Mouse (Mus musculus) MEL (cell line): ENCODE data around the gene Tmem230. TPM values are rescaled to one million over a fixed set of nuclear protein-coding genes. Genes with fewer than 3 reads are reported as not detected.
A peak's percentile ranks its signal among the peaks of the same experiment; 100 is the strongest.

Experiments used
- DNase-seq: peaks from one replicate; pipeline ENCODE4 v3.0.0; 2011; ENCODE audit warnings: low read depth, low spot score
- H3K27ac ChIP-seq: 2 replicates; pipeline ENCODE4 v1.5.1; 2012; ENCODE audit warnings: low read depth, mild to moderate bottlenecking, control low read depth, low read length, moderate library complexity; ENCODE audit not compliant: control insufficient read depth
- H3K27me3 ChIP-seq, 2 experiments: fragments of 150-350 bp in 1 of 2; sonication (generic) in 1 of 2; 2 replicates each; pipeline ENCODE4 v1.6.1; 2012; ENCODE audit warnings: low read length in 2 of 2, mild to moderate bottlenecking in 2 of 2, improper control_type of control experiment in 1 of 2, moderate library complexity in 1 of 2; ENCODE audit not compliant: insufficient read depth in 2 of 2, control insufficient read depth in 1 of 2
- H3K36me3 ChIP-seq, 2 experiments: 2 replicates each; pipeline ENCODE4 v1.6.1; 2012 to 2014; ENCODE audit warnings: low read length in 2 of 2, improper control_type of control experiment in 1 of 2, inconsistent platforms in 1 of 2, mild to moderate bottlenecking in 1 of 2; ENCODE audit not compliant: insufficient read depth in 2 of 2, control insufficient read depth in 1 of 2
- H3K4me1 ChIP-seq, 2 experiments: fragments of 150-350 bp in 1 of 2; sonication (generic) in 1 of 2; 2 replicates each; pipeline ENCODE4 v1.6.1; 2012; ENCODE audit warnings: low read length in 2 of 2, improper control_type of control experiment in 1 of 2, mild to moderate bottlenecking in 1 of 2; ENCODE audit not compliant: insufficient read depth in 2 of 2, control insufficient read depth in 1 of 2
- H3K4me3 ChIP-seq, 2 experiments: fragments of 150-350 bp in 1 of 2; sonication (generic) in 1 of 2; 2 replicates each; pipeline ENCODE4 v1.5.1; 2012; ENCODE audit warnings: low read depth in 2 of 2, low read length in 2 of 2, mild to moderate bottlenecking in 2 of 2, moderate library complexity in 2 of 2, control low read depth in 1 of 2, improper control_type of control experiment in 1 of 2; ENCODE audit not compliant: control insufficient read depth in 1 of 2, insufficient read depth in 1 of 2
- H3K79me2 ChIP-seq: 2 replicates; pipeline ENCODE4 v1.6.1; 2012; ENCODE audit warnings: mild to moderate bottlenecking, low read length, moderate library complexity; ENCODE audit not compliant: control insufficient read depth, poor library complexity, insufficient read depth
- H3K9ac ChIP-seq: 2 replicates; pipeline ENCODE4 v1.6.1; 2012; ENCODE audit warnings: low read depth, mild to moderate bottlenecking, control low read depth, low read length, moderate library complexity; ENCODE audit not compliant: control insufficient read depth, poor library complexity, severe bottlenecking
- H3K9me3 ChIP-seq: fragments of 150-350 bp; sonication (generic); replicated peaks from 2 replicates; pipeline ENCODE4 v1.6.1; 2012; ENCODE audit warnings: mild to moderate bottlenecking, low read length, improper control_type of control experiment, moderate library complexity; ENCODE audit not compliant: insufficient read depth
- BHLHE40 ChIP-seq: IDR thresholded peaks from 2 replicates; pipeline ENCODE4 v1.6.1; 2012; ENCODE audit warnings: low read depth, mild to moderate bottlenecking, inconsistent platforms, low read length, improper control_type of control experiment, borderline replicate concordance
- CHD2 ChIP-seq: IDR thresholded peaks from 2 replicates; pipeline ENCODE4 v1.6.1; 2011; ENCODE audit warnings: low read length, improper control_type of control experiment
- EP300 ChIP-seq, 2 experiments: IDR thresholded peaks; 2 replicates each; pipeline ENCODE4 v1.6.1; 2011; ENCODE audit warnings: improper control_type of control experiment in 2 of 2, low read length in 2 of 2, low read depth in 1 of 2, mild to moderate bottlenecking in 1 of 2
- GATA1 ChIP-seq: IDR thresholded peaks from 2 replicates; pipeline ENCODE4 v1.6.1; 2011; ENCODE audit warnings: low read depth, low read length, improper control_type of control experiment
- JUND ChIP-seq: IDR thresholded peaks from 2 replicates; pipeline ENCODE4 v1.6.1; 2011; ENCODE audit warnings: low read depth, mild to moderate bottlenecking, improper control_type of control experiment, low read length
- MAZ ChIP-seq: IDR thresholded peaks from 2 replicates; pipeline ENCODE4 v1.6.1; 2012; ENCODE audit warnings: low read depth, mild to moderate bottlenecking, inconsistent platforms, low read length, improper control_type of control experiment
- MEF2A ChIP-seq: IDR thresholded peaks from 2 replicates; pipeline ENCODE4 v1.6.1; 2014; ENCODE audit warnings: low read depth, mild to moderate bottlenecking, inconsistent platforms, low read length, improper control_type of control experiment; ENCODE audit not compliant: poor library complexity, insufficient replicate concordance, severe bottlenecking; ENCODE audit errors: extremely low read depth
- MYB ChIP-seq: IDR thresholded peaks from 2 replicates; pipeline ENCODE4 v1.6.1; 2011; ENCODE audit warnings: mild to moderate bottlenecking, low read depth, low read length, improper control_type of control experiment
- MYC ChIP-seq: IDR thresholded peaks from 2 replicates; pipeline ENCODE4 v1.6.1; 2011; ENCODE audit warnings: low read depth, mild to moderate bottlenecking, low read length, improper control_type of control experiment, moderate library complexity
- POLR2AphosphoS2 ChIP-seq: IDR thresholded peaks from 2 replicates; pipeline ENCODE4 v1.6.1; 2011; ENCODE audit warnings: low read length, improper control_type of control experiment
- SMC3 ChIP-seq: IDR thresholded peaks from 2 replicates; pipeline ENCODE4 v1.6.1; 2011; ENCODE audit warnings: low read depth, low read length, improper control_type of control experiment
- TCF12 ChIP-seq: IDR thresholded peaks from 2 replicates; pipeline ENCODE4 v1.6.1; 2014; ENCODE audit warnings: low read depth, mild to moderate bottlenecking, inconsistent platforms, low read length, improper control_type of control experiment, moderate library complexity
- USF1 ChIP-seq: IDR thresholded peaks from 2 replicates; pipeline ENCODE4 v1.6.1; 2014; ENCODE audit warnings: low read depth, mild to moderate bottlenecking, inconsistent platforms, low read length, improper control_type of control experiment, moderate library complexity
- USF2 ChIP-seq, 2 experiments: IDR thresholded peaks; 2 replicates each; pipeline ENCODE4 v1.6.1; 2011 to 2012; ENCODE audit warnings: improper control_type of control experiment in 2 of 2, low read length in 2 of 2, borderline replicate concordance in 1 of 2, inconsistent platforms in 1 of 2, low read depth in 1 of 2, mild to moderate bottlenecking in 1 of 2; ENCODE audit not compliant: insufficient read depth in 1 of 2
- ZKSCAN1 ChIP-seq: IDR thresholded peaks from 2 replicates; pipeline ENCODE4 v1.6.1; 2012; ENCODE audit warnings: low read depth, mild to moderate bottlenecking, inconsistent platforms, low read length, improper control_type of control experiment, moderate library complexity
- ZMIZ1 ChIP-seq: IDR thresholded peaks from 2 replicates; pipeline ENCODE4 v1.6.1; 2012; ENCODE audit warnings: low read depth, mild to moderate bottlenecking, inconsistent platforms, low read length, improper control_type of control experiment, moderate library complexity
- polyA plus RNA-seq, 2 experiments: library from polyadenylated mRNA; stranded (reverse) in 1 of 2; unstranded in 1 of 2; fragments of >175 nt in 1 of 2; fragments of >200 nt in 1 of 2; gene quantifications; 2 replicates each; pipeline versions ENCODE4 v1.2.1 to v1.2.4; 2012; ENCODE audit warnings: low replicate concordance in 2 of 2, low read depth in 1 of 2; ENCODE audit not compliant: insufficient read length in 2 of 2, insufficient read depth in 1 of 2, missing spikeins in 1 of 2
- total RNA-seq: library from RNA; depleted of rRNA; stranded (reverse); fragments of 300-350 nt; gene quantifications from 2 replicates; pipeline ENCODE4 v1.2.3, GENCODE M21; 2012

Gene Tmem230
- total and polyA plus RNA-seq, 3 experiments = 9.1 to 21.5 TPM; not detected in 1

DNA sequence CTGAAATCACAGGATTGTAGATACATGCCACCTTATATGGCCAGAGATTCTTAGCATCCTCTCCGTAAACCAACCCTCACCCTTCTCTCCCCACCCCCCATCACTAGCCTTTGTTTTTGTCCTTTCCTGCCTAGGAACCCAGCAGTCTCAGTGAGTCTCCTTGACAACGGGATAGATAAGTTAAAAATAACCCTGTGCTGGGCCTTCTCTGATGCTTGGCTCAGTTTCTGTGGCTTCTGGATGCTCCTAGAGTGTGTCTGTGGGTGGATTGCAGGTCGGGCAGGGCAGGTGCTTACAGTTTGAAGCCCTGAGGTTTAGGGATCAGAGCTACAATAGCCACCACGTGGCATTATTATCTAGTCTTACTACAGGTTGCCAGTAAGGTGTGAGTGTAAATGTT is 44.5 kb upstream of the Tmem230 start:
- no peaks in the 10 kb centered on the region for H3K9me3 ChIP-seq
- TF ChIP-seq TCF12 (no peak), MEF2A (0 out of 2 replicates have a peak, but pooled peaks have one; percentile 59), ZKSCAN1 (no peak), EP300 (IDR thresholded peaks at IDR 0.05; ENCODE audit: low read depth in 1 of 2, low read length in 2 of 2) (no peak), MAZ (no peak)
- peak; percentile 31 for DNase-seq
- H3K27me3 ChIP-seq = no peaks in the 10 kb centered on the region
- H3K27ac ChIP-seq = no peak overlapping the region
- no peak overlapping the region for H3K9ac ChIP-seq
- 0 out of 2 replicates have a peak, but pooled peaks cover 1% of the 10 kb centered on the region for H3K79me2 ChIP-seq
- no peak overlapping the region for H3K4me3 ChIP-seq
- peaks cover 3 to 28% of the 10 kb centered on the region in 2 experiments; a peak in 3 of 4 replicates for H3K36me3 ChIP-seq
- H3K4me1 ChIP-seq = peaks cover 11 to 26% of the 10 kb centered on the region in 2 experiments

DNA sequence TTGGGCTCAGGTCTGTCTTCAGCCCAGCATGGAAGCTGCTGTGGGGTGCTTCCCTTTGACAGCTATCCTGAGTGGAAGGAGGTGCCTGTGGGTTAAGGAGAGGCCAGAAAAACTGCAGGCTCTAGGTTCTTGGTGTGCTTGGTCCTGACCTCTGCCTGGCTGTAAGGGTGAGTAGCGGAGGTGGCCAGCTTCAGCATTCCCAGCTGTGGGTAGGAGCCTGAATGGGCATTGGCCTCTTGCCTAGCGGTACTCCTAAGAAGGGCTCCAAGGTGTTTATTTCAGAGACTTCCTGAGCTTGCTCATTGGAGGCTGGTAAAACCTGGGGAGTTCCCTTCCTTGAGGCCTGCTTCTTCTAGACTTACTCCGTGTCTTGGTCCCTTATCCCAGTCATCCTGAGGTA is 43.7 kb upstream of the Tmem230 start:
- Histone ChIP-seq H3K9ac (no peak overlapping the region), H3K9me3 (no peaks in the 10 kb centered on the region), H3K4me3 (no peak overlapping the region), H3K27me3 (no peaks in the 10 kb centered on the region), H3K79me2 (0 out of 2 replicates have a peak, but pooled peaks cover 1% of the 10 kb centered on the region), H3K4me1 (peaks cover 11 to 26% of the 10 kb centered on the region in 2 experiments), H3K27ac (no peak overlapping the region), H3K36me3 (peaks cover 3 to 28% of the 10 kb centered on the region in 2 experiments; a peak in 3 of 4 replicates)
- no peak for TF ChIP-seq JUND
- no peak for TF ChIP-seq ZMIZ1
- no peak for TF ChIP-seq POLR2AphosphoS2
- TF ChIP-seq MYB = no peak
- no peak for TF ChIP-seq USF1
- no peak for TF ChIP-seq BHLHE40
- TF ChIP-seq CHD2 = no peak
- no peak for TF ChIP-seq EP300 (IDR thresholded peaks at IDR 0.05; ENCODE audit: low read depth in 1 of 2, low read length in 2 of 2)
- TF ChIP-seq MYC = no peak
- TF ChIP-seq TCF12 = no peak
- no peak for DNase-seq

DNA sequence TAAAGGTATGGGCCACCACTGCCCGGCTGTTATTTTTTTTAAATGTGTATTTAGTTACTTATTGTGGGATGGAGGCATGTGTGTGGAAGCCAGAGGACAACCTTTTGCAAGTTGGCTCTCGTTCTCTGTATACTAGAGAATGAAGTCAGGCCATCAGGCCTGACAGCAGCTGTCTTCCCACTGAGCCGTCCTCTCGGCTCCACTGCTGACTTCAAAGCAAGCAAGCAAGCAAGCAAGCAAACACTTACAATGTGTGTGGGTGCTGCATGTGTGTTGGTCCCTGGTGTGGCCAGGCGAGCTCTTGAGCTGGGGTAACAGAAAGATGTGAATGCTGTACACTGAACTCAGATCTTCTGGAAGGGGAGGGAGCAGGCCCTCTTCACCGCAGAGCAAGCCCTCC is 43.2 kb upstream of the Tmem230 start:
- no peaks in the 10 kb centered on the region for H3K27me3 ChIP-seq
- no peak for DNase-seq
- no peak overlapping the region for H3K4me3 ChIP-seq
- peaks cover 11 to 26% of the 10 kb centered on the region in 2 experiments for H3K4me1 ChIP-seq
- TF ChIP-seq SMC3 (no peak), GATA1 (no peak), USF2 (IDR thresholded peaks at IDR 0.05; ENCODE audit: borderline replicate concordance in 1 of 2, insufficient read depth in 1 of 2, low read depth in 1 of 2, low read length in 2 of 2) (no peak)
- TF ChIP-seq, all 39 proteins: peak for 0
- peaks cover 3 to 28% of the 10 kb centered on the region in 2 experiments; a peak in 3 of 4 replicates for H3K36me3 ChIP-seq
- H3K9me3 ChIP-seq = no peaks in the 10 kb centered on the region
- H3K9ac ChIP-seq = no peak overlapping the region
- H3K27ac ChIP-seq = no peak overlapping the region
- H3K79me2 ChIP-seq = 0 out of 2 replicates have a peak, but pooled peaks cover 1% of the 10 kb centered on the region
